8 mouse cellular contexts compared by ENCODE assay signal in genomic region chr19:57134654-57135348, GRCm38 (mm10).
DNase-seq lines count a peak whose midpoint lies in the region; ATAC-seq and TF ChIP-seq lines count a peak whose summit lies in the region.
"Had no signal": no experiment of that assay in that cellular context is flagged by ENCODE, and none has a peak within 500 bp of the region (broad histone marks: within the 10 kb centered on the region; RNA-seq: fewer than 3 reads in every experiment).

No protein-coding gene starts in this region.

- WGBS in lung, embryonic 14.5 days = 22% methylated on average over 20 of the region's 20 CpGs
- WGBS in heart, embryonic 12.5 days = 49% methylated on average over 20 of the region's 20 CpGs
- WGBS in limb, embryonic 10.5 days = 43% methylated on average over 20 of the region's 20 CpGs
- 43% methylated on average over 20 of the region's 20 CpGs for WGBS in stomach, embryonic 15.5 days

- peak overlapping the region; percentile 7; the same call in 1 of the 2 replicates for H3K9ac ChIP-seq in lung, embryonic 14.5 days
- no peak overlapping the region for H3K9ac ChIP-seq in heart, embryonic 12.5 days
- no peak overlapping the region for H3K9ac ChIP-seq in stomach, embryonic 15.5 days

- H3K27ac ChIP-seq in lung, embryonic 14.5 days (ENCODE audit: low read depth) = peak overlapping the region; percentile 21; the same call in 1 of the 2 replicates
- H3K27ac ChIP-seq in heart, embryonic 12.5 days (ENCODE audit: poor library complexity, severe bottlenecking) = no peak overlapping the region
- peak overlapping the region; percentile 10; the same call in 1 of the 2 replicates for H3K27ac ChIP-seq in limb, embryonic 10.5 days
- H3K27ac ChIP-seq in stomach, embryonic 15.5 days = peak overlapping the region; percentile 54; the same call in 1 of the 2 replicates

- no peaks in the 10 kb centered on the region for H3K9me3 ChIP-seq in lung, embryonic 14.5 days (ENCODE audit: low read depth, low read length)
- no peaks in the 10 kb centered on the region for H3K9me3 ChIP-seq in heart, embryonic 12.5 days (replicated peaks)
- no peaks in the 10 kb centered on the region for H3K9me3 ChIP-seq in limb, embryonic 10.5 days (replicated peaks)
- no peaks in the 10 kb centered on the region for H3K9me3 ChIP-seq in stomach, embryonic 15.5 days

- ATAC-seq in lung, embryonic 14.5 days (ENCODE audit: insufficient read depth) = peak; percentile 55
- no peak for ATAC-seq in heart, embryonic 12.5 days (ENCODE audit: insufficient number of reproducible peaks, low FRiP score)
- ATAC-seq in stomach, embryonic 15.5 days (ENCODE audit: insufficient read depth, low FRiP score, low read depth) = no peak

- DNase-seq in lung, embryonic 14.5 days = peak; percentile 78
- DNase-seq in lung, postnatal 10 days = no peak
- no peak for DNase-seq in limb, embryonic 10.5 days (ENCODE audit: low spot score)
- DNase-seq in ovary, postnatal 14 days (ENCODE audit: low spot score) = no peak
- no peak for DNase-seq in cerebellum, adult 18-20 months
- DNase-seq: gastrocnemius, postnatal 25 days had no signal

- H3K4me1 ChIP-seq in lung, embryonic 14.5 days (ENCODE audit: insufficient read depth) = peaks cover 3% of the 10 kb centered on the region; the same call in 1 of the 2 replicates
- H3K4me1 ChIP-seq in heart, embryonic 12.5 days (replicated peaks) = peaks cover 26% of the 10 kb centered on the region
- peaks cover 25% of the 10 kb centered on the region for H3K4me1 ChIP-seq in limb, embryonic 10.5 days
- H3K4me1 ChIP-seq in stomach, embryonic 15.5 days = peaks cover 14% of the 10 kb centered on the region; the same call in 1 of the 2 replicates

- H3K36me3 ChIP-seq in lung, embryonic 14.5 days (ENCODE audit: insufficient read depth) = no peaks in the 10 kb centered on the region
- peaks cover 15% of the 10 kb centered on the region for H3K36me3 ChIP-seq in heart, embryonic 12.5 days
- no peaks in the 10 kb centered on the region for H3K36me3 ChIP-seq in limb, embryonic 10.5 days
- no peaks in the 10 kb centered on the region for H3K36me3 ChIP-seq in stomach, embryonic 15.5 days

- H3K4me2 ChIP-seq in lung, embryonic 14.5 days = peak overlapping the region; percentile 44
- 0 out of 2 replicates have a peak overlapping the region, but pooled peaks have one; percentile 13 for H3K4me2 ChIP-seq in heart, embryonic 12.5 days
- peak overlapping the region; percentile 22 for H3K4me2 ChIP-seq in stomach, embryonic 15.5 days

- H3K27me3 ChIP-seq in lung, embryonic 14.5 days (ENCODE audit: insufficient read depth, low read length) = no peaks in the 10 kb centered on the region
- no peaks in the 10 kb centered on the region for H3K27me3 ChIP-seq in heart, embryonic 12.5 days (replicated peaks)
- H3K27me3 ChIP-seq in limb, embryonic 10.5 days (ENCODE audit: low read depth, poor library complexity, severe bottlenecking) = peaks cover 45% of the 10 kb centered on the region
- H3K27me3 ChIP-seq in stomach, embryonic 15.5 days (replicated peaks) = no peaks in the 10 kb centered on the region

- H3K4me3 ChIP-seq in lung, embryonic 14.5 days (ENCODE audit: low read depth, low read length) = peak overlapping the region; percentile 1; the same call in 1 of the 2 replicates
- no peak overlapping the region for H3K4me3 ChIP-seq in heart, embryonic 12.5 days
- H3K4me3 ChIP-seq in limb, embryonic 10.5 days = no peak overlapping the region
- H3K4me3 ChIP-seq in stomach, embryonic 15.5 days (replicated peaks) = peak overlapping the region; percentile 8; the same call in 1 of the 2 replicates

- no peak for TF ChIP-seq CTCF in lung, embryonic 14.5 days (IDR thresholded peaks at IDR 0.05; ENCODE audit: low read depth)

Comparison
In these comparisons a context has a peak if more than half of its experiments do, and no peak if none do; other contexts are left out.
1. H3K4me3 ChIP-seq: peak in lung, embryonic 14.5 days (single experiment) and stomach, embryonic 15.5 days (single experiment); none in heart, embryonic 12.5 days (single experiment) and limb, embryonic 10.5 days (single experiment).
2. Peak in every context shown above with its lines, with median percentiles within 50 percentile points of each other: H3K4me2 ChIP-seq.